29 mouse cellular contexts compared by ENCODE assay signal in the genomic region with DNA sequence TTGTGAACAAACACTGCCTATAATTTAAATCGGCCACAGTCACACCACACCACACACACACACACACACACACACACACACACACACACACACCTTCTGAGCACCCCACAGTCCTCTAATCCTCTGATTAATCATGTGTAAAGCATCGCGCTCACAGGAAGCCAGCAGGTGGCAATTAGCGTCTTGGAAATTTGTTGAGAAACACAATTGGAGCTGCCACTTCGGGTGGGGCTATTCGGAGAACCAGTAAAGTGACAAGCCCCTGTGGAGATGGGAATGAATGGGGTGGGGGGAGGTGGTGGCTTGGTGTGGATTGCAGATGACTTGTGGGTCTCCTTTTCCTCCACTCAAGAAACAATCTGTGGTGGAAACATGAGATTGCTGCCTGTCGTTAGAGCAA. TPM values are rescaled to one million over a fixed set of nuclear protein-coding genes. Genes with fewer than 3 reads are reported as not detected.
"Had no signal": no experiment of that assay in that cellular context is flagged by ENCODE, and none has a peak within 500 bp of the region (broad histone marks: within the 10 kb centered on the region; RNA-seq: fewer than 3 reads in every experiment).

No protein-coding gene starts in this region.

- ATAC-seq: liver, postnatal 0 days; lung, postnatal 0 days; midbrain, embryonic 13.5 days had no signal

- H3K4me1 ChIP-seq: limb, embryonic 12.5 days; limb, embryonic 15.5 days; midbrain, embryonic 13.5 days; neural tube, embryonic 13.5 days; stomach, embryonic 15.5 days had no signal

- H3K4me2 ChIP-seq: limb, embryonic 12.5 days; limb, embryonic 15.5 days; liver, embryonic 11.5 days; lung, embryonic 14.5 days; midbrain, embryonic 13.5 days; neural tube, embryonic 13.5 days; stomach, embryonic 15.5 days had no signal

- H3K9me3 ChIP-seq: limb, embryonic 15.5 days; stomach, embryonic 15.5 days had no signal

- H3K9ac ChIP-seq: limb, embryonic 12.5 days; limb, embryonic 15.5 days; liver, embryonic 14.5 days; liver, postnatal 0 days; lung, embryonic 14.5 days; midbrain, embryonic 13.5 days; neural tube, embryonic 13.5 days; stomach, embryonic 15.5 days had no signal

- DNase-seq: kidney, adult 2 months; kidney, postnatal 25 days; layer of hippocampus, postnatal 36 days; left cerebral cortex, postnatal 4 days; liver, postnatal 0 days; lung, embryonic 14.5 days; right cerebral cortex, postnatal 25 days; spleen, adult 18-20 months; thymus, postnatal 25 days had no signal

- H3K27ac ChIP-seq: kidney, postnatal 0 days; limb, embryonic 12.5 days; limb, embryonic 15.5 days; liver, embryonic 14.5 days; macrophage; midbrain, embryonic 13.5 days; neural tube, embryonic 13.5 days; stomach, embryonic 15.5 days had no signal

- H3K36me3 ChIP-seq: limb, embryonic 12.5 days; limb, embryonic 15.5 days; midbrain, embryonic 13.5 days; neural tube, embryonic 13.5 days; stomach, embryonic 15.5 days had no signal

- H3K4me3 ChIP-seq: limb, embryonic 12.5 days; limb, embryonic 15.5 days; midbrain, embryonic 13.5 days; myocyte; neural tube, embryonic 13.5 days; stomach, embryonic 15.5 days had no signal

- H3K27me3 ChIP-seq: limb, embryonic 12.5 days; limb, embryonic 15.5 days; midbrain, embryonic 13.5 days; neural tube, embryonic 13.5 days; stomach, embryonic 15.5 days had no signal

RNA-seq across cellular contexts. Expression of gene Zkscan2, which starts 7.7 kb away (rescaled TPM):
- total RNA-seq: megakaryocyte, adult 5-6 weeks; monocyte, adult 5-6 weeks; neutrophil, adult 5-6 weeks had no signal
- polyA plus RNA-seq: macrophage, myocyte had no signal

RNA-seq across cellular contexts. Expression of gene Aqp8, which starts 45.9 kb away (rescaled TPM):
- total RNA-seq: layer of hippocampus, adult 8-10 months; layer of hippocampus, postnatal 10 days; layer of hippocampus, postnatal 36 days; left cerebral cortex, adult 8-10 months; left cerebral cortex, postnatal 14 days; left cerebral cortex, postnatal 4 days; megakaryocyte, adult 5-6 weeks; monocyte, adult 5-6 weeks; neutrophil, adult 5-6 weeks had no signal
- polyA plus RNA-seq: kidney, embryonic 14.5 days; large intestine, adult 2 months; limb, embryonic 15.5 days; lung, embryonic 14.5 days; lung, postnatal 0 days; macrophage; midbrain, embryonic 13.5 days; myocyte; neural tube, embryonic 13.5 days had no signal
